Mouse (Mus musculus) limb, embryonic 13.5 days (tissue): ENCODE data around the gene Ddx55. TPM values are rescaled to one million over a fixed set of nuclear protein-coding genes. Genes with fewer than 3 reads are reported as not detected.
"Not testable (repeated sequence)": the region's sequence is repeated elsewhere in the genome, so short reads cannot be mapped to it uniquely, and the experiment has no call there.

Source experiments
- ATAC-seq: fragments of 200-750 bp; cut with Nextera tagmentation; 2 replicates; pipeline ENCODE4 v1.8.0; 2017; ENCODE audit warnings: low read depth, moderate number of reproducible peaks, moderate TSS enrichment; ENCODE audit not compliant: low FRiP score
- H3K27ac ChIP-seq: fragments of 300-500 bp; sonication (generic); 2 replicates; pipeline ENCODE4 v1.5.1; 2015; ENCODE audit warnings: inconsistent platforms, mild to moderate bottlenecking, moderate library complexity
- H3K27me3 ChIP-seq: fragments of 300-500 bp; sonication (generic); 2 replicates; pipeline ENCODE4 v1.6.1; 2015; ENCODE audit warnings: mild to moderate bottlenecking, inconsistent platforms
- H3K36me3 ChIP-seq: fragments of 300-500 bp; sonication (generic); 2 replicates; pipeline ENCODE4 v1.6.1; 2015; ENCODE audit warnings: inconsistent platforms, mild to moderate bottlenecking, moderate library complexity
- H3K4me1 ChIP-seq: fragments of 300-500 bp; sonication (generic); 2 replicates; pipeline ENCODE4 v1.6.1; 2015; ENCODE audit warnings: inconsistent platforms
- H3K4me2 ChIP-seq: fragments of 300-500 bp; sonication (generic); replicated peaks from 2 replicates; pipeline ENCODE4 v1.6.1; 2015; ENCODE audit warnings: inconsistent platforms, mild to moderate bottlenecking, moderate library complexity
- H3K4me3 ChIP-seq: fragments of 300-500 bp; sonication (generic); 2 replicates; pipeline ENCODE4 v1.5.1; 2015; ENCODE audit warnings: moderate library complexity, mild to moderate bottlenecking, inconsistent platforms
- H3K9ac ChIP-seq: fragments of 300-500 bp; sonication (generic); 2 replicates; pipeline ENCODE4 v1.6.1; 2015; ENCODE audit warnings: mild to moderate bottlenecking, inconsistent platforms
- H3K9me3 ChIP-seq: fragments of 300-500 bp; sonication (generic); 2 replicates; pipeline ENCODE4 v1.6.1; 2016; ENCODE audit warnings: inconsistent platforms
- WGBS: fragments of 180-500 bp; shearing (Covaris S2); methylation state at CpG from one replicate; pipeline ENCODE4 v1.1.7; 2015; 5-methylcytosine and 5-hydroxymethylcytosine counted together
- polyA plus RNA-seq: library from polyadenylated mRNA; unstranded; fragments of >200 nt; fragmentation: Nextera tagmentation; extraction: Ambion mirVana; gene quantifications from 2 replicates; pipeline ENCODE4 v1.2.1, GENCODE M21; 2015

Ddx55 gene
- polyA plus RNA-seq, 1 experiment from 2014 or later = 17.8 TPM

DNA sequence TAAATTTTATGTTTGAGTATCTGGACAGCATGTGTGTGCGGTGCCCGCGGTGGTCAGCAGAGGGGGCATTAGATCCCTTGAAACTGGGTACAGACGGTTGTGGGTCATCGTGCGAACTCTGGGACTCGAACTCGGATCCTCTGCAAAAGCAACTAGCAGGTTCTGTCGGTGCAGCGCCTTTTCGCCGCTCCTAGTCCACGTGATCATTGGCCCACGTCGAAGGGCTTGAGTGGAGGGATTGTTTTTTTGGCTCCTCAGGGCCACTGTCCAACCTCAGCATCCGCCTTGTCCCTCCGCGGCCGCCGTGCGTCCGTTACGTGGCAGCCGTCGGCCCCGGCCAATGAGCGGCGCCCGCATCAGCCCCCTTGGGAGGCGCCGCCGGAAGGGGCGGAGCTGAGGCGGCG lies 12.3 kb upstream of the Ddx55 start, which contains the start of gene Tmed2:
Gene Tmed2, plus strand, starts transcription at position 313 of the 404 bp plus-strand sequence.
- Histone ChIP-seq H3K9ac (peak within 1 kb of the TSS; percentile 97), H3K4me2 (peak within 1 kb of the TSS; percentile 69), H3K36me3 (peaks cover 30% of the 10 kb centered on the region), H3K4me3 (peak within 1 kb of the TSS; percentile 98), H3K9me3 (no peaks in the 10 kb centered on the region), H3K4me1 (peaks cover 18% of the 10 kb centered on the region), H3K27me3 (0 out of 2 replicates have a peak, but pooled peaks cover 4% of the 10 kb centered on the region), H3K27ac (peak within 1 kb of the TSS; percentile 88)
- ATAC-seq = peak; percentile 95
- under 1% methylated on average over 35 of the region's 35 CpGs for WGBS

DNA sequence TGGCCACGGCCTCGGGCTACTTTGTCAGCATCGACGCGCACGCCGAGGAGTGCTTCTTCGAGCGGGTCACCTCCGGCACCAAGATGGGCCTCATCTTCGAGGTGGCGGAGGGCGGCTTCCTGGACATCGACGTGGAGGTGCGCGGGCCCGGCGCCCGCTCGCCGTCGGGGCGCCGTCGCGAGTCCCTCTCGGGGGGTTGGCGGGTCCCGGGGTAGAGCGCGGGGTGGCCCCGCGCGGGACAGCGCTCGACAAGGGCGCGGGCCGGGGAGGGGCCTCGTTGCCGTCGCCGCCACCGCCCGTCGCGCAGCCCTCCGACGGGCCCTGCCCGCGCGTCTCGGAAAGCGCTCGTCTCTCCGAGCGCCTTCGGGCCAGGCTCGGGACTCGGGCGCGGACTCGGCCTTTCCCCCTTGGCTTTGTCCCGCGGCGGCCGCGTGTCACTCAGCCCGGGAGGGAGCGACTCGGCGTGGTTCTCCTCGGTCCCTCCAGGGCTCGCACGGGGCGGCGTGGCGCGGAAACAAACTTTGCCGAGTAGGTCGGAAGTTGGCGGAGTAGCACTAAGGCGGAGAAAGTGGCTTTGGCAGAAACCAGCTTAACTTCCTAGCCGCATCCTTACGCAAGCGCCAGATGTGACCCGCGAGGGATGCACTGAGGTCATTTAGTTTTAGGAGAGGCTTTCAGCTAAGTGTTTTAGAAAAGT lies 11.6 kb upstream of the Ddx55 start:
- Histone ChIP-seq H3K36me3 (peaks cover 37% of the 10 kb centered on the region), H3K4me2 (peak overlapping the region; percentile 69), H3K27ac (peak overlapping the region; percentile 88), H3K27me3 (0 out of 2 replicates have a peak, but pooled peaks cover 4% of the 10 kb centered on the region), H3K9ac (peak overlapping the region; percentile 97), H3K4me3 (peak overlapping the region; percentile 98), H3K9me3 (no peaks in the 10 kb centered on the region), H3K4me1 (peaks cover 18% of the 10 kb centered on the region)
- under 1% methylated on average over 79 of the region's 89 CpGs for WGBS
- peak; percentile 74 for ATAC-seq

DNA sequence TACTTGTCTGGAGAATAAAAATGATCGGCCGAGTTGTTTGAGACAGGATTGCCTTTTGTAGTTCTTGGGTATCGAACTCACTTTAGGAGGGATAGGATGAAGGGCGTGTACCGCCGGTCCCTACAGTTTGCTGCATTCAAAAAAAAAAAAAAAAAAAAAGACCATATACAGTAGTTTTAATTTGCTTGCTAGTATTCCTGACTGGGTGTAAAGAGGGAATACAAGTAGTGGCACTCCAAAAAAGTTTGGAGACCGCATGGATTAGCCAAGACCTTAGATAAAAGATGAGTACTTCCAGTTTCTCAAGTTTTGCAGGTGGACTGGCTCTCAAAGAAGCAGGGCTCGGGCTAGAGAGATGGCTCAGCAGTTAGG lies 11.1 kb upstream of the Ddx55 start:
- ATAC-seq = no peak
- peak overlapping the region; percentile 69 for H3K4me2 ChIP-seq
- peaks cover 42% of the 10 kb centered on the region for H3K36me3 ChIP-seq
- H3K9ac ChIP-seq = peak overlapping the region; percentile 97
- H3K27me3 ChIP-seq = 0 out of 2 replicates have a peak, but pooled peaks cover 4% of the 10 kb centered on the region
- 12% methylated on average over 8 of the region's 8 CpGs for WGBS
- H3K9me3 ChIP-seq = no peaks in the 10 kb centered on the region
- H3K4me1 ChIP-seq = peaks cover 17% of the 10 kb centered on the region
- peak overlapping the region; percentile 98 for H3K4me3 ChIP-seq
- peak overlapping the region; percentile 88; the same call in 1 of the 2 replicates for H3K27ac ChIP-seq

DNA sequence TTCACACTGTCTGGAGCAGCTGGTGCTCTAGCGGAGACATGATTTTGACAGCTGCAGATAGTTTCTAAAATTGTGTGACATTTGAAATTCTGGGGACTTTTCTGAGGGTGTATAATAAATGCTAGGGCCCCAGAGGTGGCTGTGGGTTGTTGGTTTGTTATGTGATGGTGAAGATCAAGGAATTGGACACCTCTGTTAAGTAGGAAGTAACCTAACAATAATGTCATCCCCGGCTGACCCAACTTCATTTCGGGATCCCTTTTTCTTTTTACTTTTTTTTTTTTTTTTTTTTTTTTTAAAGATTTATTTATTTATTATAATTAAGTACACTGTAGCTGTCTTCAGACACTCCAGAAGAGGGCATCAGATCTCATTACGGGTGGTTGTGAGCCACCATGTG lies 1.9 kb upstream of the Ddx55 start:
- not testable (repeated sequence) for ATAC-seq
- WGBS = 70% methylated on average over 4 of the region's 4 CpGs

DNA sequence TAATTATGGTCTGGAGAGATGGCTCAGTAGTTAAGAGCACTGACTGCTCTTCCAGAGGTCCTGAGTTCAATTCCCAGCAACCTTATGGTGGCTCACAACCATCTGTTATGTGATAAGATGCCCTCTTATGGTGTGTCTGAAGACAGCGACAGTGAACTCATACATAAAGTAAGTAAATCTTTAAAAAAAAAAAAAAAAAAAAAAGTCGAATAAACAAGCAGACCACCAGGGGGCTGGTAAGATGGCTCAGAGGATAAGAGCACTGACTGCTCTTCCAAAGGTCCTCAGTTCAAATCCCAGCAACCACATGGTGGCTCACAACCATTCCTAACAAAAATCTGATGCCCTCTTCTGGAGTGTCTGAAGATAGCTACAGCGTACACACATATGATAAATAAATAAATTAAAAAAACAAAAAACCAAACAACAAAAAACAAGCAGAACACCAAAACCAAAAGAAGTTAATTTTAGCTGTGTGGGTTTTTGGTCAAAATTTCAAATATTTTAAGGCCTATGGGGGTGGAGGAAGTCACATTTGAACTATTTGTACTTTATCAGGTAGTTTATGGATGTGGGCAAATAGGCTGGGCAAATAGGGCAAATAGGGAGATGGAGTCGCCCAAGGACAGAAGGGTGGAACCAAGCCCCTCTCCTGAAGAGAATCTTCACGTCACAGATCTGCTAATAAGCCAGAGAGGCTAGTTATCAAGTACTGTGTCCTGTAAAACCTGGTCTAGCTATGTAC lies 1.1 kb upstream of the Ddx55 start:
- Histone ChIP-seq H3K4me2 (peak overlapping the region; percentile 74), H3K4me3 (peak overlapping the region; percentile 89), H3K4me1 (peaks cover 13% of the 10 kb centered on the region), H3K9ac (peak overlapping the region; percentile 83), H3K36me3 (peaks cover 47% of the 10 kb centered on the region)
- H3K27me3 ChIP-seq, ATAC-seq, H3K9me3 ChIP-seq, H3K27ac ChIP-seq: not testable (repeated sequence)
- 34% methylated on average over 5 of the region's 5 CpGs for WGBS

More for the DNA sequence above, 1.9 kb upstream of the Ddx55 start:
- H3K9ac ChIP-seq, H3K9me3 ChIP-seq, H3K4me2 ChIP-seq, H3K27ac ChIP-seq, H3K4me3 ChIP-seq, H3K27me3 ChIP-seq: not testable (repeated sequence)
- H3K4me1 ChIP-seq = peaks cover 13% of the 10 kb centered on the region
- H3K36me3 ChIP-seq = peaks cover 47% of the 10 kb centered on the region

DNA sequence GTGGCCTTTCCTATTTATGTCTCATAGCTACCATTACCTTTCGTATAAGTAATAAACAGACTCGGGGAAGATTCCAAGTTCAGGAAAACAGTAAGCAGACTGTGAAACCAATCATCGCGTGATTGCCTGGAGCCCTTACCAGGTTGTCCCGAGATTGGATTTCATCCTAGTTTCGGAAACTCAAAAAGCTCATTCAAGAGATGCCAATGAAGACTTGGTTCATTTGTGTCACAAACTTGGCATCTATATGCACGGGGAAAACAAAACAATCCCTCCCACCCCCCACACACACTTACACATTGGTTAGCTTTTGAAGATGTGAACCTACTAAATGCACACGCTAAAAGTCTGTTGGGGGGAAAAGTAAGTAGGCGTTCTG lies 581 bp upstream of the Ddx55 start:
- 9% methylated on average over 9 of the region's 9 CpGs for WGBS
- Histone ChIP-seq H3K27me3 (no peaks in the 10 kb centered on the region), H3K9ac (peak overlapping the region; percentile 83), H3K36me3 (peaks cover 47% of the 10 kb centered on the region), H3K4me2 (peak overlapping the region; percentile 74), H3K4me1 (peaks cover 13% of the 10 kb centered on the region), H3K27ac (peak overlapping the region; percentile 73), H3K9me3 (no peaks in the 10 kb centered on the region), H3K4me3 (peak overlapping the region; percentile 89)
- no peak for ATAC-seq

DNA sequence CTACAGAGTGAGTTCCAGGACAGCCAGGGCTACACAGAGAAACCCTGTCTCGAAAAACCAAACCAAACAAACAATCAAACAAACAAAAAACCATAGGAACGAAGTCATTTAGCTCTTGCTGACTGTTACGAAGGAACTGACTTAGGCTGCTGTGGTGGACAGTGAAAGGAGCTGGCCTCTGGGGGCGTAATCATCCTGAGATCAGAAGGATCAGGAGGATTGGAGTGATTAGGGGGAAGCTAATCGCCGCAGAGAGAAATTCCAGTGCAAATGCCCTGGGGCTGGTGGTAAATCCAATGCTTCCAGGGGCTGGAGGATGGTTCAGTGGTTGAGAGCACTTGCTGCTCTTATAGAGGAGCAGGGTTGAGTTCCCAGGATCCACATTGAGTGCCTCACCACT lies 943 bp downstream of the Ddx55 start:
- Histone ChIP-seq H3K4me2 (peak overlapping the region; percentile 74), H3K4me1 (peaks cover 13% of the 10 kb centered on the region), H3K27ac (no peak overlapping the region), H3K9me3 (no peaks in the 10 kb centered on the region), H3K4me3 (peak overlapping the region; percentile 89), H3K9ac (no peak overlapping the region), H3K27me3 (no peaks in the 10 kb centered on the region), H3K36me3 (peaks cover 46% of the 10 kb centered on the region)
- 70% methylated on average over 6 of the region's 6 CpGs for WGBS
- ATAC-seq = no peak

DNA sequence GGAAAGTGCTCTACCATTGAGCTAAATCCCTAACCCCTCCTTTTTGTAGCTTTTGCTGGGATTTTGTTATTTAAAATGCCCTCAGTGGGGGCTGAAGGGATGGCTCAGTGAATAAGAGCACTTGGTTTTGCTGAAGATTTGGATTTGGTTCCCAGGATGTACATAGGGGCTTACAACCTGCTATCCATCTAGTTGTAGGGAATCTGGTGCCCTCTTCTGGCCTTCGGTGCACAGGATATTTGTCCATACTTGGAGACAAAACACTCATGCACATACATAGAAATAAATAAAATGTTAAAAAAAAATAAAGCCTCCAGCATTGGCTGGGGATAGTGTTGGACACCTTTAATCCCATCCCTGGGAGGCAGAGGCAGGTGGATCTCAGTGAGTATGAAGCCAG lies 2.5 kb downstream of the Ddx55 start:
- H3K4me3 ChIP-seq = no peak overlapping the region
- no peak overlapping the region for H3K9ac ChIP-seq
- ATAC-seq = no peak
- no peak overlapping the region for H3K27ac ChIP-seq
- WGBS = 89% methylated on average over 1 of the region's 1 CpGs
- peaks cover 13% of the 10 kb centered on the region for H3K4me1 ChIP-seq
- H3K36me3 ChIP-seq = peaks cover 59% of the 10 kb centered on the region
- H3K4me2 ChIP-seq = no peak overlapping the region
- H3K9me3 ChIP-seq = no peaks in the 10 kb centered on the region
- no peaks in the 10 kb centered on the region for H3K27me3 ChIP-seq

DNA sequence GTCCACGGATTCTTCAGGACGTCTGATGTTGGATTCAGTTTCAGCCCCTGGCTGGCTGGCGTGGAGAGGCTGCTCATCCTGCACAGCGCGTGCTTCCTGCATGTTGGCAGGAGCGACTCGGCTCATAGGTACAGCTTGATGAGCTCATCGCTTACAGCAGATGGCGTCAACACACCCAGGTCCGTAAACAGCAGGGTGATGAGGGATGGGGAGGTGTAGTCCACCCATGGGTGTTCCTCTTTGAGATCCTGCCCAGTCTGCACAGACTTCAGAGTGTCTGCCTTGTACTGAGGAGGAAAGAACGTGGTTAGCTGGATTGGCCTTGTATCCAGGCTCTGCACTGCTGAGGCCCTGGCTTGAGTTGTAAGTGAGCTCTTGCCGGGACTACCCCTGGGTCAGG lies 18.4 kb downstream of the Ddx55 start:
- Histone ChIP-seq H3K27me3 (no peaks in the 10 kb centered on the region), H3K4me3 (no peak overlapping the region), H3K9me3 (no peaks in the 10 kb centered on the region), H3K4me2 (no peak overlapping the region), H3K36me3 (peaks cover 99% of the 10 kb centered on the region), H3K4me1 (no peaks in the 10 kb centered on the region), H3K9ac (no peak overlapping the region), H3K27ac (no peak overlapping the region)
- ATAC-seq = no peak
- WGBS = 85% methylated on average over 12 of the region's 12 CpGs

DNA sequence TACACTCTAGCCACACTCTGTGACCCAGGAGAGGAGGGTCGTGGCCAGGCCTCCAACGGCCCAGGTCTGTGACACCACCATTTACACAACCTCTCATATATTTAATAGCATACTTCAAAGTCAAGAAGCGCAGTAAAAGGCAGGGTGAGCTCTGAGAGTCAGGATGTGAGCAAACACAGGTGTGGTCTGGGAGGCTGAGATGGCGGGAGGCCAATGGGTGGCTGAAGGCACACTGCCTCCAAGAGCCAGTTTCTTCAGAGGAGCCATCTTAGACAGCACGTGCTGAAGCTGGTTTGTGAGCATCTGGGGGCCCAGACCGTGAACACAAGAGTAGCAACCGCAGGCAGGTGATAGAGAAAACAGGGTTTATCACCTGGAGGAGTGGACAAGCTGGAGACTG lies 22.8 kb downstream of the Ddx55 start:
- 80% methylated on average over 7 of the region's 7 CpGs for WGBS
- no peaks in the 10 kb centered on the region for H3K9me3 ChIP-seq
- peaks cover 18% of the 10 kb centered on the region for H3K4me1 ChIP-seq
- H3K36me3 ChIP-seq = peaks cover 72% of the 10 kb centered on the region
- ATAC-seq = no peak
- no peak overlapping the region for H3K4me3 ChIP-seq
- no peak overlapping the region for H3K4me2 ChIP-seq
- no peaks in the 10 kb centered on the region for H3K27me3 ChIP-seq
- H3K27ac ChIP-seq = no peak overlapping the region
- no peak overlapping the region for H3K9ac ChIP-seq

DNA sequence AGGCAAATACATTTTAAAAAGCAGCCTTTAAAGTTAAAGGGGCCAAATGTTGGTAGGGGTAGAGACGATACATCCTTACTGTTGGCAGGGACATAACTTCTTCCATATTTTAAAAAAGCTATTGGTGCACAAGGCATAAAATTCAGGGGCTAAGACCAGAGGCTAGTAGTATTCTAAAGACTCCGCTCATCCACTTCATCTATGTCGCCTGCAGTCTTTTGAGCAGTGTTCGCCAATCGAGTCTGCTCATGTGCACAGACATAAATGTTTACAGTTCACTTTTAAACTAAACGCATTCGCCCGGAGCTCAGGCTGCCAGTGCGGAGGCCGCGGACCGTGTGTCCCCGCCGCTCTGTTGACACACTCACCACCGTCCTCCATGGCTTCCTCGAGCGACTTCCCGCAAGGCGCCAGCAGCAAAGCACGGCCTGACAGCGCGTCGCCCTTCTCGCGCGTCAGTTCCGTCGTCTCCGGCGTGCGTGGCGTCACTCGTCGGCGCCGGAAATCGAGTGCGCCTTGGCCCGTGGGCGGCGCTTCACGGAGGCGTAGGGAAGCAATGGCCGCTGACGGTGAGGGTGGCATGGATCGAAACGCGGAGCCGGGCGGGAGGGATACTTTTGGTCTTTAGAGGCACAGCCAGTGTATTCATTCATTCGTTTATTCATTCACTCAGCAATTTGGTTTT lies 26.1 kb downstream of the Ddx55 start, which contains the start of the genes Eif2b1 and Gtf2h3:
Gene Eif2b1, minus strand, starts transcription at position 499 of the 685 bp plus-strand sequence.
Gene Gtf2h3, plus strand, starts transcription at position 508 of the 685 bp plus-strand sequence.
- H3K9me3 ChIP-seq = no peaks in the 10 kb centered on the region
- peak within 1 kb of the TSS; percentile 67 for H3K4me3 ChIP-seq
- H3K4me1 ChIP-seq = peaks cover 18% of the 10 kb centered on the region
- H3K4me2 ChIP-seq = peak within 1 kb of the TSS; percentile 84
- peaks cover 53% of the 10 kb centered on the region for H3K36me3 ChIP-seq
- H3K9ac ChIP-seq = peak within 1 kb of the TSS; percentile 84
- no peak within 1 kb of the TSS for H3K27ac ChIP-seq
- ATAC-seq = peak; percentile 93
- no peaks in the 10 kb centered on the region for H3K27me3 ChIP-seq
- WGBS = 1% methylated on average over 51 of the region's 51 CpGs

DNA sequence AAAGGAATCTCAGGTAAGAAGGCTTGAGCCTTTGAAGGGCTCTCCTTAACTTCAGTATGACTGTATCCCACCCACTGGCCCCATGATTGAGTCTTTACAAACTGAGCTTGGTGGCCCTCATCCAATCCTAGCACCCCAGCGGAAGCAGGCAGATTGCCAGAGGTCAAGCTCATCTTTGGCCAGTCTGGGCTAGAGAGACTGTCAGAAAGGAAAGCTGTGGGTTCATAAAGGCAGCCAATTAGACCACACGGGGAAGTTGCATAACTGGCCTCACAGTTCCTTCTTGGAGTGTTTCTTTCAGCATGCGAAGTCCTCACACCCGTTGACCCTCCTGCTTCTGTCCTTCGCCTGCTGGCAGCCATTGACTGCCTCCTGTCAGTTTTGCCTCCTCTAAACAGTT lies 29.9 kb downstream of the Ddx55 start:
- no peak overlapping the region for H3K9ac ChIP-seq
- ATAC-seq = no peak
- no peaks in the 10 kb centered on the region for H3K9me3 ChIP-seq
- H3K4me3 ChIP-seq = no peak overlapping the region
- H3K27ac ChIP-seq = no peak overlapping the region
- peaks cover 54% of the 10 kb centered on the region for H3K36me3 ChIP-seq
- 94% methylated on average over 5 of the region's 5 CpGs for WGBS
- H3K4me1 ChIP-seq = peaks cover 18% of the 10 kb centered on the region
- no peaks in the 10 kb centered on the region for H3K27me3 ChIP-seq
- H3K4me2 ChIP-seq = no peak overlapping the region
